Mouse (Mus musculus) E14TG2a.4 (cell line): Measurements from ENCODE around the gene Tbc1d22a.

ENCODE experiments used
- CTCF ChIP-seq: conservative IDR thresholded peaks from 2 replicates; pipeline ENCODE4 v1.5.1; 2014; ENCODE audit warnings: low read length
- NANOG ChIP-seq: IDR thresholded peaks from 2 replicates; pipeline ENCODE4 v1.6.1; 2014; ENCODE audit warnings: borderline replicate concordance, low read length, mixed read lengths
- POU5F1 ChIP-seq: IDR thresholded peaks from 2 replicates; pipeline ENCODE4 v1.6.1; 2014; ENCODE audit warnings: low read length, borderline replicate concordance

DNA sequence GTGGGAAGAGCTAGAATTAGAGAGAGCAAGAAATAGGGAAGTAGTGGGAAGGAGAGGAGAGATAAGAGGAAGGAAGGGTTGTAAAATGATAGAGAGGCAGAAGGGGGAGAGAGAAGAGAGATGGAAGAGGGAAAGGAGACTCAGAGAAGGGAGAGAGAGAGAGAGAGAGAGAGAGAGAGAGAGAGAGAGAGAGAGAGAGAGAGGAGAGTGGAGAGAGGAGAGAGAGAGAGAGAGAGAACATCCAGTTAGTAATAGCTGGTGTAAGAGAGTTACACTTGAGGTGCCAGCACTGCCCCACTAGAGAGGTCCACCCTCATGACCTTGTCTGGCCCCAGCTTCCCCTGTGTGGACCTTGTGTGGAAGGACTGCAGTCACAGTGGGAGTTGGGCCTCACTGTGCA lies 37.9 kb downstream of the Tbc1d22a start:
- TF ChIP-seq CTCF (no peak), NANOG (no peak), POU5F1 (no peak)
